Mouse (Mus musculus): ENCODE results near the gene Psph. TPM values are rescaled to one million over a fixed set of nuclear protein-coding genes. Genes with fewer than 3 reads are reported as not detected.

Gene Psph
- total RNA-seq, 2 experiments from 2014 or later = 7.8 to 12.9 TPM

GRCm38 (mm10) chr5:129740976-129741375 is 46.3 kb downstream of the Psph start:
- peak; percentile 18 to 57 for DNase-seq
- intact Hi-C loops (cut with DNase I) = loop anchor here (2.0 kb wide), 2 partner anchors 120 to 130 kb away; no protein-coding TSS in a partner anchor

- DNase-seq = peak; percentile 24 to 41
- intact Hi-C loops (cut with DNase I) = no loop called here
Measured at GRCm38 (mm10) chr5:129731021-129731420, 56.2 kb downstream of the Psph start.

DNA sequence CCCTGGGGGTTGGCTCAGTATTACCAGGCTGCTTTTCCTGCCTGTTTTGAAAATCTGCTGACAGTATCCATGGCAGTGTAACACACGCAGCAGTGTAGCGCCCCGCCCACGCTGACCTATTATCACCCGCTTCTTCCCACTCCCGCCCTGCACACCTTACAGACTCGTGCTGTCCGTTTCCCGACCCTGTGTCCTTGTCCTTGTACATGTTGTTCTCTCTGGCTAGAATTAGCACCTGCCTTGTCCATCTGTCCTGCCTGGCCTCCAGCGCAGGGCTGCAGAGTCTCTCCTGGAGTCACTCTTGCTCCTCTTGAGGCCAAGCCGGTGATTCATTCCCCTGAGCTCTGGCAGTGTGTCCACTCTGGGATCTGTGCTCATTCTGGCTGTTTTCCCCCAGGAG is 56.9 kb downstream of the Psph start:
- intact Hi-C loops (cut with DNase I) = no loop called here
- DNase-seq = peak; percentile 47 to 54

DNA sequence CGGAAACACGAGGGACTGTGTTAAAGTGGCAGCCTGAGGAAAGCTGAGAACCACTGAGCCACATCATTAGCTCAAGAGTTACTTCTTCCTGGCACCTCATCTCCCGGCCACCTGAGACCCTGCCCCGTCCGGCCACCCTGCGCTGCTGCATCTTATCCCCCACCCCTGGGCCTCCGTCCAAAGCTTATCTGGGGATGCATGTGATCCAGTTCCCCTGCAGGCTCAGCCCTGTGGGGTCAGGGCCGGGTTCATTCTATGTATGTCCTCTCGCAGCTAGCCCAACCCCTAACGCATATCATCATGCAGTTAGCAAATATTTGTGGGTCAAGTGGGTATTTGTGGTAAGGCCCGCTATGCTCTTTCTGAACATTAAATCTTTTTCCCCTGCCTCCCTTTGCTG is 58.0 kb downstream of the Psph start:
- peak; percentile 37 to 43 for DNase-seq
- intact Hi-C loops (cut with DNase I) = loop anchor here (5.0 to 10.0 kb wide), 2 partner anchors 204 to 707 kb away; partner anchors contain the start of gene Ran

DNA sequence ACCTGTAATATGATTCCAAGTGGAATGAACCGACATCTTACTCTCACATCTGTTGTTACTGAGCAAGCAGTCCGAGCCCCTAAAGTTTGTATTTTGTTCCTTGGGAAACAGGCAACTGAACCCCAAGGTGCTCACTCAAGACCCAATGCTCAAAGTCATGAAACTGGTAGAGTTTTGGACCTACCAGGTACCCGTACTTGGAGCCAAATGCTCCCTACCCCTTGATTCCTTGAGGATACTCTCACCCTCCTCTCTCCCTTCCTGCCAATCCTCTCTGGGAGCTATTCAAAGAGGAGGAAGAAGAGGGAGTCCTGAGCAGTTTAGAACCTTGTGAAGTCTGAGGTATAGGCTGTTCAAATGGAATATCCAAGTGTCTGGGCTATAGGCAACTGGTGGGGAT is 60.5 kb downstream of the Psph start:
- intact Hi-C loops (cut with DNase I) = loop anchor here (5.0 to 10.0 kb wide), 2 partner anchors 202 to 704 kb away; partner anchors contain the start of gene Ran
- no peak for DNase-seq

DNA sequence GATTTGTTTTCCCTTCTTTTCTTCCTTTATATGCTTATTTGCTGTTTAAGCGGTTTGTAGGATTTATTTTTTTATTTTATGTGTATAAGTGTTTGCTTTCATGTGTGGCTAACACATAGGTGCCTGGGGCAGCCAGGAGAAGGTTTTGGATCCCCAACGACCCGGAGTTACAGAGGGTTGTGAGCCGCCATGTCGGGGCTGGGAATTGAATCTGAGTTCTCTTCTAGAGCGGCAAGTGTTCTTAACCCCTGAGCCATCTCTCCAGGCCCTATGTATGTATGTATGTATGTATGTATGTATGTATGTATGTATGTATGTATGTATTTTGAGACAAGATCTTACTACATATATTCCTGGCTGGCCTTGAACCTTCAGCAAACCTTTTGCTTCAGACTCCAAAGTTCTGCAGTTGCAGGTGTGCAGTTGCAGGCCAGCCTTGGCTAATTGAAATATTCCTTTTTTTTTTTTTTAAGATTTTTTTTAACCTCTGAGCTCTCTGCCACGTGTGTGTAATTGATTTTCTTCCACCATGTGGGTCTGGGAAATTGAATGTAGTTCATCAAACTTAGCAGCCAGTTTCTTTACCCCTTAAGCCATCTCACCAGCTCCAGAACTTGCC is 61.4 kb downstream of the Psph start:
- intact Hi-C loops (cut with DNase I) = loop anchor here (5.0 to 10.0 kb wide), 2 partner anchors 201 to 704 kb away; partner anchors contain the start of gene Ran
- DNase-seq = peak in 1 of 2 experiments; percentile 34

DNA sequence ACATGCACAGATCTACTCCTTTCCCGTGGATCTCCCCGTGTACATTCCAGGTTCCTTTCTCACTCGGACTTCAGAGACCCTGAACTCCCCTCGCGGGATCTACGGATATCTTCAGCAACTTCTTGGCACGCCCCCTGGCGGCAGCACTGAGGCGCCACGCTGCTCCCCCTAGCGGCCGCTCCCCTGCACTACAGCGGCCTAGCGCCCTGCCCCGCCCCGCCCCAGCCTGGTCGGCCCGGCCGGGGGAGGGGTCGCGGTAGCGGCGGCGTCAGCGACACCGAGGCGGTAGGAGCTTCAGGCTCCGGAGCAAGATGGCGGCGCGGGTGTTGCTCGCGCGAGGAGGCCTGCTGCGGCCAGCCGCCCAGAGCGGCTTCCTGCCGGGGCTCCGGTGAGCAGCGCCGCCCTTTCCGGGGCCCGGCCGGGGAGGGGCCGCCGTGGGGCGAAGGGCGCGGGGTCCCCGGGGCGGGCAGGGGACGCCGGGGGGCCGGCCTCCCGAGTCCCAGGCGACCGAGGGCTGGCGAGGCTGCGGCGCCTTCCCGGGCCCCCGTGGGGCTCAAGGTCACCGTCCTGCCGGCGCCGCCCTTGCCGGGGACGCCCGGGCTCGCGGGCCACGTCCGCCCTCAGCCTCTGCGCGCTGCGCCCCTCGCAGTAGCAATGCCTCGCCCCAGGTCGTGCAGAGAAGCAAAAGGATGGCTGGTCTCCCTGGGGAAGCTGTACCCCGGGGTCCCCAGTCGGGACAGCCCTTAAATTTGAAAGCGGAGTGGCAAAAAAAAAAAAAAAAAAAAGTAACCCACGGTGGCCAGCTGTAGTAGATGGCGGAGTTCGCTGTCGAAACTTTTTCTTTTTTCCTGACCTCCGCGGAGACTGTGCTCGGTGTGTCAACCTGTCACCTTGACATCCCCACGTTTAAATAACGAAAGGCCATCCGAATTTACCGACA is 62.1 kb downstream of the Psph start, which contains the start of gene Nipsnap2:
Gene Nipsnap2 (plus strand): TSS at position 230 of the 940 bp plus-strand sequence.
- DNase-seq = peak; percentile 97 to 99
- intact Hi-C loops (cut with DNase I) = loop anchor here (5.0 to 10.0 kb wide), 3 partner anchors 113 to 703 kb away; partner anchors contain the start of gene Ran

GRCm38 (mm10) chr5:129724268-129724667 is 63.0 kb downstream of the Psph start:
- intact Hi-C loops (cut with DNase I) = loop anchor here (5.0 to 10.0 kb wide), 2 partner anchors 112 to 199 kb away; no protein-coding TSS in a partner anchor
- no peak for DNase-seq

DNA sequence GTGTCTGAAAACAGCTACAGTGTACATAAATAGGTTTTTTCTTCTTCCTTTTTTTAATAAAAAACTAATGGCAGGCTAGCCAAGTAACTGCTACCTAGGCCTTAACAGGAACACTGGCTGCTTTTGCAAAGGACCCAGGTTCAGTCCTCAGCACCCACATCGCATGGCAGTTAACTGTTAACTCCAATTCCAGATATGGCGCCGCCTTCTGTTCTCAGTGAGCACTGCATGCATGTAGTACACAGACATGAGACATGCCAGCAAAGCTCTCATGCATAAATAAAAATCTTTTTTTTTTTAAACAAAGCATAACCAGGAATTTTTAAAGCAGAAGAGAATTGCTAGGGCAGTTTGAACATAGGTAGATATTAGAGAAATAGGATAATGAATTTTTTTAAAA is 67.1 kb downstream of the Psph start:
- DNase-seq = no peak
- intact Hi-C loops (cut with DNase I) = loop anchor here (5.0 to 10.0 kb wide), 2 partner anchors 108 to 195 kb away; no protein-coding TSS in a partner anchor

- no peak for DNase-seq
- intact Hi-C loops (cut with DNase I) = loop anchor here (5.0 kb wide), 1 partner anchor 540 kb away; the partner anchor contains the start of genes Sbds and Tyw1
Measured at GRCm38 (mm10) chr5:129717016-129717415, 70.2 kb downstream of the Psph start.

Other genes starting within 250 kb of the Psph start
- 1 to 10 TPM; 1.2 to 1.7 TPM for gene Mmp17, start 203.3 kb downstream of the Psph start, total RNA-seq (2021)
- 1 to 10 TPM; 2.6 to 3.2 TPM for gene Zfp11, start 117.3 kb downstream of the Psph start, total RNA-seq (2021)
- not detected for gene Sept14, start 78.9 kb downstream of the Psph start, total RNA-seq (2021)
- gene Mrps17, start 72.0 kb downstream of the Psph start, total RNA-seq (2021) = 10 to 100 TPM; 81.3 to 87.3 TPM
- gene Nipsnap2, start 62.4 kb downstream of the Psph start, total RNA-seq (2021) = 100 to 1,000 TPM; 766 to 842 TPM
- gene Sumf2, start 59.5 kb upstream of the Psph start, total RNA-seq (2021) = 1 to 10 TPM; 8.8 to 8.9 TPM
- gene Chchd2, start 100.0 kb upstream of the Psph start, total RNA-seq (2021) = 1,000 to 10,000 TPM; 1,104 TPM
- under 1 TPM; 0.39 to 0.51 TPM for gene Zbed5, start 108.3 kb upstream of the Psph start, total RNA-seq (2021)
- 10 to 100 TPM; 17.3 to 19.8 TPM for gene Phkg1, start 111.1 kb upstream of the Psph start, total RNA-seq (2021)
- gene Nupr1l, start 121.1 kb upstream of the Psph start, total RNA-seq (2021) = under 1 TPM; 0.58 to 0.98 TPM
- gene Vkorc1l1, start 154.5 kb upstream of the Psph start, total RNA-seq (2021) = 10 to 100 TPM; 16.4 to 18.4 TPM
- 10 to 100 TPM; 13.3 to 15.6 TPM for gene Gusb, start 215.6 kb upstream of the Psph start, total RNA-seq (2021)
- gene Asl, start 241.8 kb upstream of the Psph start, total RNA-seq (2021) = 1 to 10 TPM; 8.4 to 9.1 TPM
- 10 to 100 TPM; 14.2 to 14.4 TPM for gene Crcp, start 241.8 kb upstream of the Psph start, total RNA-seq (2021)